Mouse (Mus musculus): ENCODE results near the gene Lrrc4b. TPM values are rescaled to one million over a fixed set of nuclear protein-coding genes. Genes with fewer than 3 reads are reported as not detected.

Gene Lrrc4b
- polyA plus RNA-seq, 2 experiments = 1.6 to 15.3 TPM

DNA sequence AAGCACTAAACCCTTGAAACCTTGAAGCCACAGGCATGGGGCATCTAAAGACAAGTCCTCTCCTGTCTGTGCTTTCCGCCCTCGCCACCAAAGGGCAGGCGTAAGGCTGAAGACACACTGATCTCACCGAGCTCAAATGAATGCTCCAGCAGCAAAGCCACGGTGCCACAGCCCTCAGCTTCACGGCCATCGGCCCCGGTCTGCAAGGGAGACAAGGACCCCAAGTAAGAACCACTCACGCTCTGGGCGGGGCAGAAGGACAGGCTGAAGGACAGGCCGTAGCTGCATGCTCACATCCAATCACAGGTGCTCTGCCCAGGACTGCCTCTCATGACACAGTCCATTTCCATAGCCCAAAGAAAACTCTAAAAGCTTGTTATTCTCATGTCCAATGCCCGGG is 65.9 kb downstream of the Lrrc4b start:
- Histone ChIP-seq H3K27me3 (ENCODE audit: control insufficient read depth, insufficient read depth, low read length) (no peaks in the 10 kb centered on the region), H3K4me1 (ENCODE audit: control insufficient read depth, insufficient read depth, low read length) (peaks cover 13% of the 10 kb centered on the region; the same call in 1 of the 2 replicates), H3K36me3 (ENCODE audit: control insufficient read depth, insufficient read depth, low read length) (peaks cover 43% of the 10 kb centered on the region), H3K9me3 (ENCODE audit: control insufficient read depth, low read length) (no peaks in the 10 kb centered on the region), H3K4me2 (replicated peaks; ENCODE audit: low read depth, low read length, severe bottlenecking) (0 out of 2 replicates have a peak overlapping the region, but pooled peaks have one; percentile 87), H3K9ac (ENCODE audit: low read depth, low read length, severe bottlenecking) (no peak overlapping the region), H3K27ac (replicated peaks; ENCODE audit: low read depth, low read length) (no peak overlapping the region), H3K4me3 (replicated peaks; ENCODE audit: low read length) (no peak overlapping the region)
- DNase-seq (ENCODE audit: low spot score) (no peak), ATAC-seq (ENCODE audit: low FRiP score, low read depth) (no peak)
- no peak for TF ChIP-seq POLR2A (IDR thresholded peaks at IDR 0.05; ENCODE audit: borderline replicate concordance, extremely low read depth, insufficient read depth, insufficient read length)
- WGBS = 96% methylated on average over 12 of the region's 12 CpGs

DNA sequence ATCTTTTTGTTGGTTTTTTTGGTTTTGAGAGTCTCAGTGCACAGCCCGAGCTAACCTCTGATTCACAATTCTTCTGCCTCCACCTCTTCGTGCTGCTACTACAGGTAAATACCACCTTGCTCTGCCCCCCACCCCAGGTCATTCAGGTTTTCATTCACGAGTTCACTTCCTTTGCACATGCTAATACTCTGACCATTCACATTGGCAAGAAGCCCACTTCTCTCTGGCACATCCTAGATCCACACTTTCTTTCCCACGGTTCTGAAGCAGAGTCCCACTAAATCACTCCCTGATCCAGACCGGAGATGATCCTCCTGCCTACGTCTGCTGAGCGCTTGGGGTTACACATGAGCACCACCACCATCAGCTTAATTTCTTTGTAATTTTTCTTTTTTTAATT is 66.3 kb downstream of the Lrrc4b start:
- no peak for ATAC-seq (ENCODE audit: low FRiP score, low read depth)
- Histone ChIP-seq H3K4me1 (ENCODE audit: control insufficient read depth, insufficient read depth, low read length) (peaks cover 13% of the 10 kb centered on the region; the same call in 1 of the 2 replicates), H3K4me3 (replicated peaks; ENCODE audit: low read length) (0 out of 2 replicates have a peak overlapping the region, but pooled peaks have one; percentile 73), H3K9ac (ENCODE audit: low read depth, low read length, severe bottlenecking) (no peak overlapping the region), H3K27me3 (ENCODE audit: control insufficient read depth, insufficient read depth, low read length) (no peaks in the 10 kb centered on the region), H3K27ac (replicated peaks; ENCODE audit: low read depth, low read length) (no peak overlapping the region), H3K4me2 (replicated peaks; ENCODE audit: low read depth, low read length, severe bottlenecking) (peak overlapping the region; percentile 87; the same call in 1 of the 2 replicates), H3K36me3 (ENCODE audit: control insufficient read depth, insufficient read depth, low read length) (peaks cover 39% of the 10 kb centered on the region), H3K9me3 (ENCODE audit: control insufficient read depth, low read length) (no peaks in the 10 kb centered on the region)
- no peak for DNase-seq (ENCODE audit: low spot score)
- TF ChIP-seq POLR2A (IDR thresholded peaks at IDR 0.05; ENCODE audit: borderline replicate concordance, extremely low read depth, insufficient read depth, insufficient read length) = no peak
- WGBS = 84% methylated on average over 7 of the region's 7 CpGs

DNA sequence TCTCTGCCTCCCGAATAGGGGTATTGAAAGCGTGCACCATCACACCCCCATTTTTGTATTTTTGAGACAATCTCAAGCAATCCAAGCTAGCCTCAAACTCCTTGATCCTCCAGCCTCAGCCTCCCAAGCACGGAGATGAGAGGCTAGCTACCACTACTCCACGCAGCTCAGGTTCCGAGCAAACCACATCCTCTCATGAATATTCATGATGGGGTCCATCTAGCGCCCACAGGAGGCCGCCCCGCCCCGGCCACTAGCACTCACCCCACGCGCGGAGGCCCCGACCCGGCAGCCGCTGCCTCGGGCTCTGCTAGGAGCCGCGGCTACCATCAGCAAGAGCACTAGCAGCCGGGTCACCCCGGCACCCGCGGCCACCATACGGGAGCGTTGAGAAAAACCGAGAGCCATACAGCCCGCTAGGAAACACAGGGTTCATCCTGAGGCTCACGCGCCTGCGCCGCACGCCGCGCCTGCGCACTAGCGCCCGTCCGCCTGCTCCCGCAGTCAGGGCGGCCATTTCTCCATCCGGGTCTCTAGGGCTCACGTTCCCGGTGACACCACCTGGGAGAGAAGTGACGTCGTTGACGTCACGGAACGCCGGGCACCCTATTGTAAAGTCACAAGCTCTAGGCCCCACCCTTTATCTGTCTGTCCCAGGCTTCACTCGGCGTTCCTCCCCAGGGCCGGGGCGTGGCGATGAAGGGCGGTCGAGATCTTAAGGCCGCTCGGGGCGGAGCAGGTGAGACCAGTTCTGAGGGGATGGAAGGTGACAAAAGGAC is 67.4 kb downstream of the Lrrc4b start, which contains the start of the genes Emc10 and Fam71e1:
Emc10 (minus strand) TSS at position 538 of the 779 bp plus-strand sequence.
Fam71e1 (plus strand) TSS at position 590 of the 779 bp plus-strand sequence.
- no peaks in the 10 kb centered on the region for H3K27me3 ChIP-seq (ENCODE audit: control insufficient read depth, insufficient read depth, low read length)
- peak; percentile 22; the same call in 1 of the 2 replicates for TF ChIP-seq POLR2A (IDR thresholded peaks at IDR 0.05; ENCODE audit: borderline replicate concordance, extremely low read depth, insufficient read depth, insufficient read length)
- peaks cover 29% of the 10 kb centered on the region for H3K36me3 ChIP-seq (ENCODE audit: control insufficient read depth, insufficient read depth, low read length)
- peak; percentile 93 for ATAC-seq (ENCODE audit: low FRiP score, low read depth)
- under 1% methylated on average over 58 of the region's 58 CpGs for WGBS
- peak within 1 kb of the TSS; percentile 93 for H3K27ac ChIP-seq (replicated peaks; ENCODE audit: low read depth, low read length)
- H3K4me3 ChIP-seq (replicated peaks; ENCODE audit: low read length) = peak within 1 kb of the TSS; percentile 73
- no peaks in the 10 kb centered on the region for H3K9me3 ChIP-seq (ENCODE audit: control insufficient read depth, low read length)
- peaks cover 13% of the 10 kb centered on the region; the same call in 1 of the 2 replicates for H3K4me1 ChIP-seq (ENCODE audit: control insufficient read depth, insufficient read depth, low read length)
- DNase-seq (ENCODE audit: low spot score) = peak; percentile 97
- H3K9ac ChIP-seq (ENCODE audit: low read depth, low read length, severe bottlenecking) = peak within 1 kb of the TSS; percentile 87
- peak within 1 kb of the TSS; percentile 87 for H3K4me2 ChIP-seq (replicated peaks; ENCODE audit: low read depth, low read length, severe bottlenecking)

DNA sequence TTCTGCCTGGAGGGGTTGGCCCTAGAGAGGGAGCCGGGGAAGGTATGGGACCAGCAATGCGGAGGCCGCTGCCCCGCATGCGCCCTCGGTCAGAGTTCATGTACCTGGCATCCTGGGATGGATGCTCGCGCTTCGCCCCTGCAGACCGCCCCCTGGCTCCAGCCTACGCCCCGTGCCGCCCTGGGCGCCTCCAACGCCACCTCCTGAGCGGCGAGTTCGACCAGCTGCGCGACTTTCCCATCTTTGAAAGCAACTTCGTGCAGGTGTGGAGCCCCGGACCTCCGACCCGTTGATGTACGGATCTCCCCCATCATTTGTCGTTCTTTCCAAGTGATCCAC is 67.9 kb downstream of the Lrrc4b start:
- under 1% methylated on average over 19 of the region's 26 CpGs for WGBS
- Histone ChIP-seq H3K4me2 (replicated peaks; ENCODE audit: low read depth, low read length, severe bottlenecking) (peak overlapping the region; percentile 87), H3K27me3 (ENCODE audit: control insufficient read depth, insufficient read depth, low read length) (no peaks in the 10 kb centered on the region), H3K36me3 (ENCODE audit: control insufficient read depth, insufficient read depth, low read length) (peaks cover 23% of the 10 kb centered on the region), H3K9me3 (ENCODE audit: control insufficient read depth, low read length) (no peaks in the 10 kb centered on the region), H3K27ac (replicated peaks; ENCODE audit: low read depth, low read length) (peak overlapping the region; percentile 93), H3K9ac (ENCODE audit: low read depth, low read length, severe bottlenecking) (peak overlapping the region; percentile 87), H3K4me3 (replicated peaks; ENCODE audit: low read length) (peak overlapping the region; percentile 73), H3K4me1 (ENCODE audit: control insufficient read depth, insufficient read depth, low read length) (peaks cover 13% of the 10 kb centered on the region; the same call in 1 of the 2 replicates)
- 0 out of 2 replicates have a peak, but pooled peaks have one; percentile 65 for TF ChIP-seq POLR2A (IDR thresholded peaks at IDR 0.05; ENCODE audit: borderline replicate concordance, extremely low read depth, insufficient read depth, insufficient read length)
- DNase-seq (ENCODE audit: low spot score) (no peak), ATAC-seq (ENCODE audit: low FRiP score, low read depth) (no peak)

DNA sequence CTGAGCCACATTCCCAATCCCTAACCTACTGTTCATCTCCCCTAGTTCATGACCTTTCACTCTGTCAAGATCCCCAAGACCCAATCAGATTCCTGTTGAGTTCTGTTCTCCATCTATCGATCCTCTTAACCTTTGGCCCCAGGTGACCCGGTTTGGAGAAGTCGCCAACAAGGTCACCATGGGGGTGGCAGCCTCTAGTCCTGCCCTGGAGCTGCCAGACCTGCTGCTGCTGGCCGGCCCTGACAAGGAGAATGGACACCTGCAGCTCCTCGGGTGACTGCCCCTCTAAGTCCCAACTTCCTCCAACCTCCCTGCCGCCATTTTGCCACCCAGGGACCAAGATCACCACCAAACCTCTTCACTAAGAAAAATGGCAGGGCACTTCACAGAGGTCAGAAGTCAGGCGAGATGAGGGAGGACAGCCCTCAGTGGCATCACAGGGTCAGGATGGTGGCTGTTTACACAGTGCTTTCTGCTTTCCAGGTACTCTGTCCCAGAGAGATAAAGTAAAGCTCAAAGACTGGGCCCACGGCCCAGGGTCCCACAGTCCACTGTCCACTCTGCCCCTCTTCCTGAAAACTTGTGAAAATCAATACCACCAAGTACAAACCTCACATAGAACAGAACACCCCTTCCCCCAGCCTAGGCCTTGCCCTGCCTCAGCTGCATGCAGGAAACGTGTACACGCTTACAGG is 68.7 kb downstream of the Lrrc4b start:
- no peak for ATAC-seq (ENCODE audit: low FRiP score, low read depth)
- no peak overlapping the region for H3K27ac ChIP-seq (replicated peaks; ENCODE audit: low read depth, low read length)

More for the DNA sequence above, 68.7 kb downstream of the Lrrc4b start:
- H3K4me3 ChIP-seq (replicated peaks; ENCODE audit: low read length) = peak overlapping the region; percentile 73
- peak overlapping the region; percentile 87 for H3K4me2 ChIP-seq (replicated peaks; ENCODE audit: low read depth, low read length, severe bottlenecking)
- WGBS = 85% methylated on average over 10 of the region's 10 CpGs
- no peaks in the 10 kb centered on the region for H3K9me3 ChIP-seq (ENCODE audit: control insufficient read depth, low read length)
- H3K27me3 ChIP-seq (ENCODE audit: control insufficient read depth, insufficient read depth, low read length) = no peaks in the 10 kb centered on the region
- peak overlapping the region; percentile 87 for H3K9ac ChIP-seq (ENCODE audit: low read depth, low read length, severe bottlenecking)
- TF ChIP-seq POLR2A (IDR thresholded peaks at IDR 0.05; ENCODE audit: borderline replicate concordance, extremely low read depth, insufficient read depth, insufficient read length) = no peak
- DNase-seq (ENCODE audit: low spot score) = no peak
- H3K4me1 ChIP-seq (ENCODE audit: control insufficient read depth, insufficient read depth, low read length) = peaks cover 13% of the 10 kb centered on the region; the same call in 1 of the 2 replicates
- H3K36me3 ChIP-seq (ENCODE audit: control insufficient read depth, insufficient read depth, low read length) = peaks cover 15% of the 10 kb centered on the region
